Mouse (Mus musculus) thymus, postnatal 0 days (tissue): ENCODE data around the gene St6galnac6. TPM values are rescaled to one million over a fixed set of nuclear protein-coding genes. Genes with fewer than 3 reads are reported as not detected.
A peak's percentile ranks its signal among the peaks of the same experiment; 100 is the strongest.

Experiments used
- DNase-seq: peaks from one replicate; pipeline ENCODE4 v3.0.0-alpha.2; 2015; ENCODE audit warnings: low spot score
- polyA plus RNA-seq: library from polyadenylated mRNA; unstranded; fragments of >200 nt; fragmentation: Nextera tagmentation; extraction: Ambion mirVana; gene quantifications from 2 replicates; pipeline ENCODE4 v1.2.1, GENCODE M21; 2015

Gene St6galnac6
- polyA plus RNA-seq, 1 experiment from 2014 or later = 5.7 TPM

DNA sequence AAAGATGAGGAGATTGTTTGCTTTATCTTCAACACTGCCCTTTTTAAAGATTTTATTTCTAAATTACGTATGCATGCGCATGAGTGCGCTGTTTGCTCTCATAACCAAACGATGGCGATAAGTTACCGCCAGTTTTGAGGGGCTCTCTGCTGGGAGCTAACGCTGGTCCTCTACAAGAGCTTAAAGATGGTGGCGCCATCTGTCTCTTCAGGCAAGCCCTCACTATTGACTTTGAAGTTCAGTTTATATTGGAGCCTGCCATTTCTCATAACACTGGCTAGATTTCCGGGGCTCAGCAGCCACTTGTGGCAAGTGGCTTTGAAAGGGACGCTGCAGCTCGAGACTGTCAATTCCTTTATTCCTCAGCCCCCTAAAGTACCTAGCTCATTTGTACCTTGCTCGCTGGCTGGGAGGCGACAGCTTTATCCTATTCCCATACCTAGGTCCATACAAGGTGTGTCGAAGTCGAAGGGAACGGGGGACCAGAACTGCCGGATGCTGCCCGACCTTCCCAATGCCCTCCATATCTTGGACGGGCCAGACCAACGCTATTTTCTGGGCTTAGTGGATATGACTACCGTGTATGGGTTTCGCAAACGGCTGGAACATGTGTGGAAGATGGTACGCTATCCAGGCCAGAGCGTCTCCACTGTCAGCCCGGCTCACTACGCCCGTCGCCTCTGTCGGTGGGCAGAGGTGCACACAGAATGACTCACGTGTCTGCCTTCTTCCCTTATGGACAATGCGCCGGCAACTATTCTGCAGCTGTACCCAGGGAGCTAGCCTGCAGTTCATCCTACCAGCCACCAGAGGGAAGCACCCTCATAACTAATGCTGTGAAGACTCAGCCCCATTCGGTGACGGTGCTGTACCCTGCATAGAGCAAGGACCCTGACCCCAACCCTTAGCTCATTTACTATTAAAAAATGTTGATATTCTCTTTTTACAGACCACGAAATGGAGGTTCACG lies 16.4 kb upstream of the St6galnac6 start:
- peak; percentile 85 for DNase-seq

GRCm38 (mm10) chr2:32585149-32585714 lies 14.3 kb upstream of the St6galnac6 start:
- DNase-seq = no peak

DNA sequence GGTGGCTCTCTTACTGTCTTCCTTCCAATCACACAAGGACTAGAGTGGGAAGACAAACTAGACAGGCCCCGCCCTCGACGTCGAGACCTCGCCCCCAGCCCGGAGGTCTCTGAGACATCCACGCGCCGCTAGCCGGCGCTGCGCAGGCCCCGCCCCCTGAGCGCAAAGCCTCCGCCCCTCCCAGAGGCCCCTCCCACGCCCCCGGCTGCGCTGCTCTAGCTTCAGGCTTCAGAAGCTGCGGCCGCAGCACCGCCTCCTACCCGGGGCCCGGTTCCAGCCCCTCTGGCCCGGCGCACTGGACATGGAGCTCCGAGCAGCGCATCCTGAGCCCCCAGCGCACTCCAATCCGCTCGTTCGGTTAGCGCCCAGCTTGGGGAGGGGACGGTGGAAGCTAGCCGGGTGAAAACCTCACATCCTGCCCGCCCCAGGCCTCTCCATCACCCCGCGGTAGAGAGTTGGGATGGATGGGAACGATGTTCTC lies 12.6 kb upstream of the St6galnac6 start, which contains the start of gene St6galnac4:
TSS of gene St6galnac4 (plus strand) at position 225 of the 481 bp plus-strand sequence.
- peak; percentile 94 for DNase-seq

GRCm38 (mm10) chr2:32587731-32588321 lies 11.7 kb upstream of the St6galnac6 start:
- DNase-seq = peak; percentile 61

DNA sequence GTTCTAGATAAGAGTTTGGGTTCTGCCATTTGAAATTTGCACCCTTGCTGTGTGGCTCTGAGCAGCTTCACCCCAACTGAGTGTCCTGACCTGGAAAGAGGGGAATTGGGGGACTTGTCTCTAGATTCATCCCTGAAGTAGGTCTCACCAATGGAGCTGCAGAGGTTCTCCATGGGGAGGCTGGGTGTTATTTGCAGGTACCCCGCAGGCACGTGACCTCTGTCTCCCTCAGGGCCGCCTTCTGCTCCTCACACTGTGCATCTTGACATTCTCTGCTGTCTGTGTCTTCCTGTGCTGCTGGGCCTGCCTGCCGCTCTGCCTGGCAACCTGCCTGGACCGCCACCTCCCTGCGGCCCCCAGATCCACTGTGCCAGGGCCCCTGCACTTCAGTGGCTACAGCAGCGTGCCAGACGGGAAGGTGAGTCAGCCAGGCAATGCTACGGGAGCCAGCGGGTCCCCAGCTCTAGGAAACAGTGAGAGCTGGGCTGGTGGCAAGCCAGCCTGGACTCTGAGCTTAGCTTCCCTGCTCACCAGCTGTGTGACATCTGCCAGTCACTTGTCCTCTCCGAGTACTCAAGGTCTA lies 10.2 kb upstream of the St6galnac6 start:
- no peak for DNase-seq

- DNase-seq = no peak
Observed at GRCm38 (mm10) chr2:32590224-32590623, 9.3 kb upstream of the St6galnac6 start.

GRCm38 (mm10) chr2:32591249-32591648 lies 8.3 kb upstream of the St6galnac6 start:
- no peak for DNase-seq

- no peak for DNase-seq
Observed at GRCm38 (mm10) chr2:32596725-32597124, 2.8 kb upstream of the St6galnac6 start.

DNA sequence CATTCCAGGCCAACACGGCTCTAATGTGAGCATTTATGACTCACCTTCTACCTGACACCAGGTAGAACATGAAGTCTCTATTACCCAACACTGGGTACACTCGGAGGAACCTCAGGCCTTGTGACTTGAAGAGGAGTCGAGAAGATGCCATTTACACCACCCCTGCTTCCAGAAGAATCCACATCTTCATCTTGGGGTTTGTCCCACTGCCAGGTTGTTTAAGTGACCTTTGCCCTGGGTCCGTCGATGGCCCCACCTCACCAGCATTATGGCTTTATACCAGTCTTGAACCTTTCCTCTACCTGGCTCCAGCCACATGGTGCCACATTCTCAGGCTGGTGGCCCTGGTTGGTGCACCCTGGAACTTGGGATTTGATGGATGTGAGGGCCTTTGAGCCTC lies 2.3 kb upstream of the St6galnac6 start:
- no peak for DNase-seq

DNA sequence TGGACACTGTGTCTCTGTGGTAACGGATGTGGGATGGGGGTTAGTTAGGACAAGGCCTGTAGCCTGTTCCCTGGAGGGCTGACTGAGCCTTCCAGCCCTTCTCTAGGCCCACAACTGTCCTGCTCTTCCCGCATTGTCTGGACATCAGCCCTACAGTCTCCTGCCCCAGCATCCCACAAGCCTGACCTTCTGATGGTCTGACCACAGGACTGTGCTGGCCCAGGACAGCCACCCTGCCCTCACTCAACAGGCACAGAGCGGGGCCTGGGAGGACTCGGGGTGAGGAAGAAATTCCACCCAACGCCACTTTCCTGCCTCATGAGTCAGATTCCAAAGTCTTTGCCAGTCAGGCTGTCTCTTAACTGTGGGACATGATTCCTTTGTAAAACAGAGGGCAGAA lies 1.8 kb upstream of the St6galnac6 start:
- DNase-seq = no peak

GRCm38 (mm10) chr2:32598506-32598905 lies 1.0 kb upstream of the St6galnac6 start:
- no peak for DNase-seq

DNA sequence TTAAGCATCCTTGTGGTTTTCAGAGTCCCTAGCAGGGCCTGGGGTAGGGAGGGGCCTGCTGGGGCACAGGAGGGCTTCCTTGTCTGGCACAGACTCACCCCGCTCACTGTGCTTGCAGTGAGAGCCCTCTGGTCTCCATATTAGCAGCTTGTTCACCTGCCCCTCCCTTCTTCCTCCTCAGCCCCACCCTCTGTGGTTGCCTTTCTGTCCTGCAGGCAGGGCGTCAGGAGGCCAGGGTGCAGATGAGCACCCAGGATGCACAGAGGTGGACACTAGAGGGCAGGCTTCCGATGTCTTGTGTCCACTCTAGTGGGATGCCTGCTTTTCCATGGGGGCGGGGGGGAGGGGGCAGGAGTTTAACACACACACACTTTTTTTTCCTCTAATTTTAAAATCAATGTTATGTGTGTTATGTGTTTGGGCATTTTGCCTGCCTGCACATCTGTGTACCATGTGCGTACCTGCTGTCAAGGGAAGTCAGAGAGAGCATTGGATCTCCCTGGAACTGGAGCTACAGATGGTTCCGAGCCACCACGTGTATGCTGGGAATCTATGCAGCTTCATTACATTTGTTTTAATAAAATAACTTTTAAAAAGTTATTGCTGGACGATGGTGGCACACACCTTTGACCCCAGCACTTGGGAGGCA lies 2.0 kb downstream of the St6galnac6 start:
- DNase-seq = peak; percentile 22

DNA sequence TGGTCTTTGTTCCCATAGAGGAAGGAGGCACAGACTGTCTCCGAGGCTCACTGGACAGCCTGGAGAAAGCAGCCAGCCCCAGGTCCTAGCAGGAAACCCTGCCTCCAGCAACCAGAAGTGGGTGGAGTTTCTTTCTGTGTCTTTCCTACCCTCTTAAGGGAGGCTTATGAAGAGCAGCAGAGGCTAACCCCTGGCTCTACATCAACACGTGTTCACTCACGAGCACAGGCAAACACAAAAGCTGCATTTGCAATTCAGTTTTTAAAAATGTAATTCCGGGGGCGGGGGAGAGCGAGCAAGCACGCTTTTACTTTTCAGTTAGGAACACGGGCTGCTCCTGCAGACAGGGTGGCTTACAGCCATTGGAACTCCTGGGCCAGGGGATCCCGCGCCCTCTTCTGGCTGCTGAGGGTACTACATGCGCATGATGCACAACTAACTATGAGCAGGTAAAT lies 3.1 kb downstream of the St6galnac6 start:
- DNase-seq = peak; percentile 82

DNA sequence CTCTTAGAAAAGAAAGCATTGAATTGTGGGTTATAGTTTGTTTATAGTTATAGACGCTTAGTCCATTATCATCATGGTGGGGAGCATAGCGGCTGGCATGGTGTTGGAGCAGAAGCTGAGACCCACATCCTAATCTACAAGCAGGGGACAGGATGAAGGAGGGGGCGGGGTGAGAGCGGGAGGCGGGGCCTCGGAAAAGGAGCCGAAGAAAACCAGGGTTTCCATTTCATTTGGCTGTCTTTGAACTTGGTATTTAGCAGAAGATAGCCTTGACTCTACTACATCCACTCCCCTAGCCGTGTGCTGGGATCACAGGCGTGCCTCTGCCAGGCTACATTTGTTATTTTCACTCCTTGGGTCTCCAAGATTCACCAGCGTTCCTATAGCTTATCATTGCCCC lies 5.1 kb downstream of the St6galnac6 start:
- no peak for DNase-seq

DNA sequence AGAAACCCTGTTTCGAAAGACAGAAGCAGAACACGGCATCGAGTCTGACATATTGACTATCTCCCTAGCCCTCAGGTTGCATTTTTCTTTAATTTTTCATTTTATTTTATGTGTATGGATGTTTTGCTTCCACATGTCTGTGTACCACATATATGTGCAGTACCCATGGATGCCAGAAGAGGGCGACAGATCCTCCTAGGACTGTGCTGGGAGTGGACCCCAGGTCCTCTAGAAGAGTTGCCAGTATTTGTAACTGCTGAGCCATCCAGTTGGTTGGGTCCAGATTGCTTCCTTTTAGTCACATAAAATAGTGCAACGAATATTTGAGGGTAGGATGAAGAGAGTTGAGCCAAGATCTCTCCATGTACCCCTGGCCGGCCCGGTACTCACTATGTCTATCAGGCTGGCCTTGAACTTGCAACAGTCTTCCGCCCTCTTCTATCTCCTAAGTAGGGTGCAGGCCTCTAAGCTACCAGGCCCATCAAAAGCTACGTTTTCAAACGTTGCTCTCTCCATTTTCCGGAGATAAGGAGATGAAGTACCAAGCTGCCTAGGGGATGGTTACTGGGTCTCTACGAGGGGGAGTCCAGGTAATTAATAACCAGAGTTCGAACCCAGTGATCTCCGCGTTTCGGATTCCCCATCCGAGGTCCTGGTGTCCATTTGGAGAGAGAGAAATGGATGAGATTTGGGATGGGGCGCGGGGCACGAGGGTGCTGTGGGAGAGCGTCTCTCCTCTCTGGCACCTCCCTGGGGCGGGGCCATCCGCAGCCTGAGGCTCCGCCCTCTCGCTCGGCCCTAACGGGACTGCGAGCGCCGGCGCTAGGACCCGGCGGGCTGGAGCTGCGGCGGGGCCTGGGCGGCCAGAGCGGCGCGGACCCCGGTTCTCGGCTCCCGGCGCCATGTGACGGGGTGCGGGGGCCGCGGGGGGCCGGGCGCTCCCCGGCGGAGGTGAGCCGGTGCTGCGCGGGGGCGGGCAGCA lies 6.9 kb downstream of the St6galnac6 start:
- peak; percentile 76 for DNase-seq

DNA sequence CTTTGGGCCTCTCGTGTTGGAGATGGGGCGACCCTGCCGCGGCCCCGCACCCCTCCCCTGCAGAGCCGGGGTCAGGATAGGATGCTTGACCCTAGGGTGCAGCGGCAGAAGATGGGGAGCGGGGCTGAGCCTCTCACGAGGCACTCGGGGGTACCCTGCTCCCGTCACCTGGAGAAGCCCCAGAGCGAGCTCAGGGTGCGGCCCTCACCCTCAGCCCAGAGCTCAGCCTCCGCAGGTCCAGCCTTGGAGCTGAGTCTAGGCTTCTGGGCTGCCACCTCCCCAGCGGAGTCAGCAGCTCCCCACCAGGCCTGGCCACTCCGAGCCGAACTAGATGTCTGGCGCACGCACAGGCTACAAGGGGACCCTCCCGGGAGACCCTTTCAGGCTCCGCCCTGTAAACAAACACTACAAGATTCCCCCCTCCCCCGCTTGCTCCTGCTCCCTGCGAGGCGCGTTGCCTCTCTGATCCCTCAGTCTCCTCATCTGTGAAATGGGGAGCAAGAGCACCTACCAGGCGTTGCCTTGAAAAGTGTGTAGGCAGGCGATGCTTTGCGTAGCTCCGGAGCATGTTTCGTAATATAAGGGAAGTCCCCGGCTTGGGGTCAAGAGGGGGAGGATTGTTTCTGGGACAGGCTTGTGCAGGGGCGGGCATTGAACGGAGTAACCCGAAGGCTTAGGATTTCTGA lies 7.9 kb downstream of the St6galnac6 start:
- peak; percentile 37 for DNase-seq

DNA sequence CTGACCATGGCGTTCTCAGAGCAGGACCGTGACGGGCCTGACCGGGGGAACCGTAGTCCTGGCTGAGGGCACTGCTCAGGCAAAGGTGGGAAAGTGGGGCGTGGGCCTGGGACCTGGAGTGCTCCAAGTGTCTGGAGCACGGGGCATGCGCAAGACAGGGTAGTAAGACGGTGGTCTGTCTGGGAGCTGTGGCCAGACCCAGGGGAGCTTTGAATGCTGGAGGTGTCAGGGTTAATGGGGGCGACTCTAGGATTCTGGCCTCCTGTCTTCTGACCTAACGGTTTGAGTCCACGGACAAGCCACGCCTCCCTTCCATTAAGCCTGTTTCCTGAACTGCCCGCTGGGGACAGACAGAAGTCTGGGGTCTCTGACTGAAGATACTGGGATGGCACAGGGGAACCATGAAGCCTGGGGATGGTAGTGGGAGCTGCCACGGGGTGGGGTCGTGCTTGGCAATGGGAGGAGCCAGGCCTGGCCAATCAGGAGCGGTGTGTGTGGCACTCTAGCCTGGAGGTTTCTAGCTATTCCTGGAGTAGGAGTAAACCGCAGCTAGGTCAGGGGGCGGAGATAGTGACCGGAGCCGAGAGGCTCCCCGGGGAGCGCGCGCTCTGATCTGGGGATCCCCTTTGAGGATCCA lies 8.8 kb downstream of the St6galnac6 start:
- no peak for DNase-seq

DNA sequence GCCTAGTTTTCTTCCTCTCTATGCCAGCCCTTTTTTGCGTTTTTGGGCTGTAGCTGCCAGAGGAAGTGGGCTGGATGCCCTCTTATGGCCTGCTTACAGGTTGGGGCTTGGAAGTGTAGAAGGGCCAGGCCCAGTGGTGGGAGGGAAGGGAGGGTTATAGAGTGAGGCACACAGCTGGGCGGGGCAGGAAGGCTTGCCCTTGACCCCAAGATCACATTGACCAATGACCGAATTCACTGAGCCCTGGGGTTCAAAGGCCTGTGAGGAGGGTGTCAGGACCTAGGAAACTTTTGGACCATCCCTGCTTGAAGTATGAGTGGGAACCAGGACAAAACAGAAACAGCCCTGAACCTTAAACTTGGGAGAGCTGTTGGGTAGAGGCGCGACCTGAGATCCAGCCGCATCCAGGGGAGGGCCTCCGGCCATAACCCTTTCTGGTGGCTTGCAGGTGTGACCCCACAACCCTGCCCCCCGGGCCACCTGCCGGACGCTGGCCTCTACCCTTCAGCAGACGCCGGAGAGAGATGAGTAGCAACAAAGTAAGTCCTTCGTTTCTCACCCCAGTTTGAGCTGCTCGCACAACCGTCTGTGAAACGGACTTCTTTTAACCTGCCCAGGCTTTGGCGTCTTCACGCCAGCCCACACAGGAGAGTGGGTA lies 9.4 kb downstream of the St6galnac6 start:
- DNase-seq = peak; percentile 47
